ENCODE assay signal across 8 mouse cellular contexts in genomic region chr17:68837859-68838194, GRCm38 (mm10). TPM values are rescaled to one million over a fixed set of nuclear protein-coding genes. Genes with fewer than 3 reads are reported as not detected.
DNase-seq lines count a peak whose midpoint lies in the region; ATAC-seq and TF ChIP-seq lines count a peak whose summit lies in the region.

No protein-coding gene starts in this region.

- H3K4me1 ChIP-seq in heart, embryonic 14.5 days (ENCODE audit: control insufficient read depth in 2 of 2, insufficient read depth in 2 of 2, low read length in 2 of 2): peaks cover 12 to 21% of the 10 kb centered on the region in 2 experiments
- H3K4me1 ChIP-seq in heart, adult 2 months (ENCODE audit: control insufficient read depth, insufficient read depth, low read length): peaks cover 2% of the 10 kb centered on the region; the same call in 1 of the 2 replicates
- peaks cover 33% of the 10 kb centered on the region for H3K4me1 ChIP-seq in limb, embryonic 14.5 days (ENCODE audit: control insufficient read depth, insufficient read depth, low read length)

- DNase-seq in heart, adult 2 months: no peak
- peak; percentile 74 to 76 for DNase-seq in right cerebral cortex, postnatal 10 days (ENCODE audit: low spot score in 2 of 2)
- no peak for DNase-seq in right cerebral cortex, postnatal 25 days
- DNase-seq in limb, embryonic 14.5 days (ENCODE audit: low spot score): no peak
- DNase-seq in retina, postnatal 1 day: no peak
- no peak for DNase-seq in embryo, embryonic 10 days (ENCODE audit: low spot score)

- 13% methylated on average over 4 of the region's 4 CpGs for WGBS in heart, embryonic 14.5 days
- 13% methylated on average over 4 of the region's 4 CpGs for WGBS in heart, adult 2 months
- 5% methylated on average over 4 of the region's 4 CpGs for WGBS in limb, embryonic 14.5 days

- H3K36me3 ChIP-seq in heart, embryonic 14.5 days (ENCODE audit: control insufficient read depth, insufficient read depth, low read length): no peaks in the 10 kb centered on the region
- no peaks in the 10 kb centered on the region for H3K36me3 ChIP-seq in heart, adult 2 months (ENCODE audit: control insufficient read depth, insufficient read depth, low read length)
- no peaks in the 10 kb centered on the region for H3K36me3 ChIP-seq in limb, embryonic 14.5 days (ENCODE audit: control insufficient read depth, insufficient read depth, low read length)

- H3K79me2 ChIP-seq in heart, adult 2 months (replicated peaks; ENCODE audit: control insufficient read depth, insufficient read depth, low read length): no peaks in the 10 kb centered on the region

- H3K27ac ChIP-seq in heart, embryonic 14.5 days (replicated peaks in 1 of 2; ENCODE audit: control insufficient read depth in 1 of 2, insufficient read depth in 1 of 2, low read depth in 2 of 2, low read length in 2 of 2): no peak overlapping the region
- no peak overlapping the region for H3K27ac ChIP-seq in heart, adult 2 months
- H3K27ac ChIP-seq in limb, embryonic 14.5 days (replicated peaks; ENCODE audit: low read depth, low read length): no peak overlapping the region

- H3K4me2 ChIP-seq in heart, embryonic 14.5 days (ENCODE audit: low read length): peak overlapping the region; percentile 87
- H3K4me2 ChIP-seq in limb, embryonic 14.5 days (replicated peaks; ENCODE audit: low read depth, low read length, severe bottlenecking): peak overlapping the region; percentile 86

- no peak for TF ChIP-seq POLR2A in heart, adult 2 months (IDR thresholded peaks at IDR 0.05; ENCODE audit: insufficient read depth, low read depth, low read length)
- no peak for TF ChIP-seq POLR2A in limb, embryonic 14.5 days (IDR thresholded peaks at IDR 0.05; ENCODE audit: borderline replicate concordance, extremely low read depth, insufficient read depth, insufficient read length)

- H3K4me3 ChIP-seq in heart, embryonic 14.5 days (ENCODE audit: control insufficient read depth in 1 of 2, insufficient read depth in 1 of 2, low read depth in 1 of 2, low read length in 2 of 2): peak overlapping the region; percentile 47 to 54
- no peak overlapping the region for H3K4me3 ChIP-seq in heart, adult 2 months
- H3K4me3 ChIP-seq in limb, embryonic 14.5 days (replicated peaks; ENCODE audit: low read length): peak overlapping the region; percentile 58

- no peak overlapping the region for H3K9ac ChIP-seq in heart, embryonic 14.5 days (ENCODE audit: low read length)
- H3K9ac ChIP-seq in heart, adult 2 months (ENCODE audit: low read depth, low read length): no peak overlapping the region
- peak overlapping the region; percentile 53 for H3K9ac ChIP-seq in limb, embryonic 14.5 days (ENCODE audit: low read depth, low read length, severe bottlenecking)

- H3K27me3 ChIP-seq in heart, embryonic 14.5 days (ENCODE audit: control insufficient read depth, insufficient read depth, low read length): peaks cover 80% of the 10 kb centered on the region
- H3K27me3 ChIP-seq in heart, adult 2 months (ENCODE audit: control insufficient read depth, insufficient read depth, low read length): peaks cover 21% of the 10 kb centered on the region
- peaks cover 40% of the 10 kb centered on the region for H3K27me3 ChIP-seq in limb, embryonic 14.5 days (ENCODE audit: control insufficient read depth, insufficient read depth, low read length)

- no peaks in the 10 kb centered on the region for H3K9me3 ChIP-seq in heart, embryonic 14.5 days (ENCODE audit: control insufficient read depth, low read length)
- no peaks in the 10 kb centered on the region for H3K9me3 ChIP-seq in limb, embryonic 14.5 days (ENCODE audit: control insufficient read depth, low read length)

- TF ChIP-seq EP300 in heart, adult 2 months (IDR thresholded peaks at IDR 0.05; ENCODE audit: insufficient read depth, low read depth, low read length): no peak

- ATAC-seq in heart, embryonic 14.5 days (ENCODE audit: insufficient number of reproducible peaks, insufficient read depth, low FRiP score, low read depth): no peak
- ATAC-seq in limb, embryonic 14.5 days (ENCODE audit: low FRiP score, low read depth): no peak
- ATAC-seq in monocyte, adult 5-6 weeks (replicated peaks; ENCODE audit: insufficient number of reproducible peaks, low FRiP score, low TSS enrichment, poor library complexity, severe bottlenecking): no peak

- intact Hi-C loops in heart, adult 2 months (cut with DNase I): no loop called here

- no peak for TF ChIP-seq CTCF in heart, adult 2 months (IDR thresholded peaks at IDR 0.05)

RNA-seq across cellular contexts. Expression of gene Tmem200c, which starts 11.4 kb away (rescaled TPM):
- 0.05 and 0.16 TPM in 2 replicates for polyA plus RNA-seq in heart, embryonic 14.5 days (2014; fragmentation: Nextera tagmentation; extraction: Ambion mirVana)
- under 1 TPM in 1 of 2 experiments, not detected in 1; 0.23 TPM for total RNA-seq in heart, adult 2 months (2021)
- polyA plus RNA-seq in heart, adult 2 months (2012; rRNA removed): 0.02 and 0.09 TPM in 2 replicates
- polyA plus RNA-seq in limb, embryonic 14.5 days (2012; rRNA removed): 1.7 and 2.4 TPM in 2 replicates
- 1.3 and 1.5 TPM in 2 replicates for polyA plus RNA-seq in limb, embryonic 14.5 days (2014; fragmentation: Nextera tagmentation; extraction: Ambion mirVana)
- total RNA-seq in monocyte, adult 5-6 weeks (2017): not detected in 3 replicates

Comparison
In these comparisons a context has a peak if more than half of its experiments do, and no peak if none do; other contexts are left out.
1. DNase-seq: peak in right cerebral cortex, postnatal 10 days (2 of 2); none in heart, adult 2 months (0 of 2), right cerebral cortex, postnatal 25 days (single experiment), limb, embryonic 14.5 days (single experiment), retina, postnatal 1 day (single experiment) and embryo, embryonic 10 days (single experiment).